Mouse (Mus musculus) testis, postnatal 10 days (tissue): ENCODE data around the gene Hyal5.
A peak's percentile ranks its signal among the peaks of the same experiment; 100 is the strongest.

Experiments used
- DNase-seq: peaks from one replicate; pipeline ENCODE4 v3.0.0; 2021; ENCODE audit warnings: low spot score

The Hyal5 gene

DNA sequence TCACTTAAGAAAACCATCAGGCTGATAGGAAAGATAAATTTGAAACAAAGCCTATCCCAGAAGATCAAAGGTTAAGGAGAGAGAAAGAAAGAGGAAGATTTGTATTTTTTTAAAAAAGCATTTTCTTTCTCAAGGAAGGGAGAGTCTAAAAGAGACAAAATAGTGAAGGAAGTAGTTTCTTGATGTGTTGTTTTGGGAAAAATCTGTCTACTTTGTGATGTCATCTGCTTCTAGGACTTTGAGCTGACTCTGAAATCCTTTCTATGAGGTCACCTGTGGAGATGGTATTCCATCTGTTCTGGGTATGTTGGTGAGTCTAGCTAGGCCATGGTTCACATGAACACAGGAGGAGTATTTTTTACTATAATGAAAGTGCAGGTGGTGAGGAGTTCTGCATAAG is at the start of gene Hyal5:
Gene Hyal5, plus strand, starts transcription at position 301 of the 400 bp plus-strand sequence.
- DNase-seq = no peak

- DNase-seq = no peak
These were observed 35.7 kb upstream of the Hyal5 start for GRCm38 (mm10) chr6:24822070-24822469.

DNA sequence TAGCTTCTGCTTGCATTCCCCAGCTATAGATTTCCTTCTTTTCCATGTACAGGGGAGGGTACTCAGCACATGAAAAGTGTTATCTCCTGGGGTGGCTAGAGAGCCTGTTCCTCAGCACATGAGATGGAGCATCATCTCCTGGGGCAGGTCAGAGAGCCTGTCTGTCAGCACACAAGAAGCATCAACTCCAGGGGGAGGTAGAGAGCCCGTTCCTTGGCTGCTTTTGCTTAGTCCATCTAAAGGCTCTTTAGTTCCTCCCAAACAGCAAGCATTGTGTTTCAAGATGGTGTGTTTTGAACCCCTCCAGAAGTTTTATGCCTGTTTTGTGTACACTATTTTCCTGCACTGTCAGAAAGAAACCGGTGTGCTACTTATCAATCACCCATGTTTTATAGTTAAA is 2.5 kb downstream of the Hyal5 start:
- DNase-seq = no peak

DNA sequence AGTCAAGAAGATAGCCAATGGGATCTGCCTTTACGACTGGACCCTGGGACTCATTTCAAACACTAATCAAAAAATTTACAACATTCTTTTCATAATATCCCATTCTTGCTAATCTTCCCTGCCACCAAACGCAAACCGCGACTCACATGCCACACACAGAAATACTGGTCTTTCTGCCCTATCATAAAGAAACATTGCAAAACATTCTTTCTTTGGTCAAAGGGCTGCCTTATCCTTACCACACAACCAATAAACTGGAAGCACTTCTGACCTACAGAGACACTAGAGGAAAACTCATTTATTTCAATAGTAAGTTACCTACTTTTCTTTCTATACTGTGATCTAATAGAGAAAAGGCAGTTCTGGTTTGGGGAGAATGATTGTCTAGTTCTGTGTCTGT is 5.9 kb downstream of the Hyal5 start:
- DNase-seq = no peak

DNA sequence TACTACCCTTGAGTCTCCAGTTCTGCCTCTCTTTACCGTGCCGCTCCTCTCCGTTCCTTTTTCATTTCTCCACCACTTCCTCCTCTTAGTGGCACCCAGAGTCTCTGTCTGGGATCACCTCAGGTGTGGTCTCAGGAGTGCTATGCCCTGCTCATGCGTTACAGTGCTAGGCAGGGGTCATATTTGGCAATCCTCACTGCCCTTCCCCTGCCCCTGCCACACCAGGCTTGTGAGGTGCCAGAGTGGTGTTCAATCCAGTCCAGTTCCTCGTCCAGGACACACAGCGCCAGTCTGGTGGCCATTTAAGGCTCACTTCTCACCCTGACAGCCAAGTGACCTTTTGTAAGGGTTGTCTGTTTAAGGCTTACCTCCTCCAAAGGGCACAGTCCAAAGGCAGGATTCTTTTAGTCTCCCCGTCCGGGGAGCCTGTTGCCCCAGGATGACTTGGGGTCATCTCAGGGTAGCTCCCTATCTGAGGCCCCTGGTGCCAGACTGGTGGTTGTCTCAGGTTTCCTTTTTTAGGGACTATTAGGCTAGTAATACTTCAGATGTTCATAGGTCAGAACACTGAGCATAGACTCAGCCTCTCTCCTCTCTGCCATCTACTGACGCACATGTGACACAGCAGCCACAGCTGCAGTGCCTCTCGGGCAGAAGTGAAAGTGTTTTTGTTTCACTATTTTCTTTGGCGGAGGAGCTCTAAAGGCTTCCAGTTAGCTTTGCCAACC is 36.5 kb downstream of the Hyal5 start:
- DNase-seq = no peak

- no peak for DNase-seq
These were observed 37.0 kb downstream of the Hyal5 start for GRCm38 (mm10) chr6:24894874-24895183.

DNA sequence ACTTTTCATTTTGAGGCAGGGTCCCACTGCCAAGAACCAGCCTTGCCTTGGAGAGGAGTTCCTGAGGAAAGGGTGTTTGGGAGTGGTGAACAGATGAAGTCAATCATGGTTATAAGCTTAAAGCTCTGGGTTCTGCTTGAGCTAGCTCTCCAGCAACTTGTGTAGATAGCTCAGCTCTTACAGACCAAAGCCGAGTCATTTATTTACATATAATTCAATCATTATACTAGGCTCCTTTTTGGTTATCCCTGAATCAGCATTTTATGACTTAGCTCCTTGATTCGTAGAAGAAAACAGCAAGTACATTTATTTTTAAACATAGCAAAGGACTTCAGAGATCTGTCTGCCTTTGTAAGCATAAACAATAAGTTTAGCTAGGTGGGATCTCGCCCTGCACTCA is 47.3 kb downstream of the Hyal5 start:
- DNase-seq = no peak

DNA sequence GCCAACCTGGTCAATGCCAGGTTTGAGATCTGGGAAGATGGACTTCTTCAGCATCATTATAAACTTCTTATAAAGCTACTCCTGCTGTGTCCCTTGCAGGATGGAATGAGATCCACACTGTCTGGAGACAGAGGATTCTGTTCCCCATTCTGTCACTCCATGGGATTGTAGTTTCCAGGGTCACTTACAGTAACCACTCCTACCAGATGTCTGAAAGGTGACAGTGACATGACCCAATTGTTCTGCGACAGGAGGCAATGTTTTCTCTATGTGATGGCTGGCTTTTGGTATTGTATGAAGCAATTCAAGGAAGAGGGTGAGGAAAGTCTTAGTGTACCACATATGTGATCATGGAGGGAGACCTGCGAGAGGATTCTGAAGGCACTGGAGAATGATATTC is 50.0 kb downstream of the Hyal5 start:
- no peak for DNase-seq

GRCm38 (mm10) chr6:24910016-24910727 is 52.4 kb downstream of the Hyal5 start:
- no peak for DNase-seq

GRCm38 (mm10) chr6:24910728-24911105 is 52.9 kb downstream of the Hyal5 start:
- no peak for DNase-seq

- DNase-seq = no peak
These were observed 55.8 kb downstream of the Hyal5 start for GRCm38 (mm10) chr6:24913591-24913990.

GRCm38 (mm10) chr6:24925076-24925785 is 67.4 kb downstream of the Hyal5 start:
- peak; percentile 39 for DNase-seq
